Mouse (Mus musculus) CH12.LX (cell line): Measurements from ENCODE around the gene Fibcd1. TPM values are rescaled to one million over a fixed set of nuclear protein-coding genes. Genes with fewer than 3 reads are reported as not detected.

Source experiments
- DNase-seq: peaks from one replicate; pipeline ENCODE4 v3.0.0-alpha.2; 2013; ENCODE audit errors: extremely low read depth
- H3K27ac ChIP-seq: 2 replicates; pipeline ENCODE4 v1.5.1; 2012; ENCODE audit warnings: low read depth, mild to moderate bottlenecking, control low read depth, moderate library complexity; ENCODE audit not compliant: insufficient read depth
- H3K27me3 ChIP-seq: replicated peaks from 2 replicates; pipeline ENCODE3; 2012; ENCODE audit warnings: inconsistent platforms
- H3K36me3 ChIP-seq, 2 experiments: replicated peaks in 1 of 2; 2 replicates each; pipeline versions ENCODE3 to v1.6.1; 2012; ENCODE audit warnings: inconsistent platforms in 1 of 2, low read length in 1 of 2, mild to moderate bottlenecking in 1 of 2, mixed read lengths in 1 of 2, moderate library complexity in 1 of 2; ENCODE audit not compliant: control insufficient read depth in 1 of 2, insufficient read depth in 1 of 2
- H3K4me1 ChIP-seq, 2 experiments: 2 replicates each; pipeline ENCODE4 v1.6.1; 2012; ENCODE audit warnings: inconsistent platforms in 1 of 2, moderate library complexity in 1 of 2; ENCODE audit not compliant: insufficient read depth in 2 of 2, control insufficient read depth in 1 of 2
- H3K4me2 ChIP-seq: 2 replicates; pipeline ENCODE4 v1.6.1; 2012; ENCODE audit warnings: low read depth, mild to moderate bottlenecking, control low read depth; ENCODE audit not compliant: poor library complexity, insufficient read depth, severe bottlenecking
- H3K4me3 ChIP-seq, 3 experiments: fragments of 150-350 bp in 1 of 3; sonication (generic) in 1 of 3; replicated peaks in 1 of 3; 2 replicates each; pipeline versions ENCODE3 to v1.5.1; 2011 to 2012; ENCODE audit warnings: low read depth in 2 of 3, low read length in 2 of 3, mild to moderate bottlenecking in 2 of 3, moderate library complexity in 2 of 3, control low read depth in 1 of 3, improper control_type of control experiment in 1 of 3, inconsistent platforms in 1 of 3, mixed read lengths in 1 of 3; ENCODE audit not compliant: poor library complexity in 1 of 3
- H3K79me2 ChIP-seq: replicated peaks from 2 replicates; pipeline ENCODE4 v1.6.1; 2012; ENCODE audit warnings: mild to moderate bottlenecking, moderate library complexity; ENCODE audit not compliant: control insufficient read depth, poor library complexity, insufficient read depth, severe bottlenecking; ENCODE audit errors: extremely low read depth
- H3K9ac ChIP-seq: 2 replicates; pipeline ENCODE4 v1.6.1; 2012; ENCODE audit warnings: low read depth, mild to moderate bottlenecking, control low read depth, moderate library complexity; ENCODE audit not compliant: insufficient read depth
- H3K9me3 ChIP-seq: replicated peaks from 2 replicates; pipeline ENCODE3; 2012; ENCODE audit warnings: low read length, inconsistent platforms, mixed read lengths
- BHLHE40 ChIP-seq: IDR thresholded peaks from 2 replicates; pipeline ENCODE4 v1.6.1; 2011; ENCODE audit warnings: mild to moderate bottlenecking, low read depth, low read length, improper control_type of control experiment
- E2F4 ChIP-seq: IDR thresholded peaks from 2 replicates; pipeline ENCODE4 v1.6.1; 2011; ENCODE audit warnings: low read depth, low read length, improper control_type of control experiment; ENCODE audit not compliant: insufficient replicate concordance
- ELF1 ChIP-seq: IDR thresholded peaks from 2 replicates; pipeline ENCODE4 v1.6.1; 2014; ENCODE audit warnings: low read depth, mild to moderate bottlenecking, inconsistent platforms, low read length, improper control_type of control experiment
- JUN ChIP-seq: IDR thresholded peaks from 2 replicates; pipeline ENCODE4 v1.6.1; 2011; ENCODE audit warnings: low read depth, mild to moderate bottlenecking, low read length, improper control_type of control experiment, moderate library complexity; ENCODE audit not compliant: insufficient read depth
- MAX ChIP-seq: IDR thresholded peaks from 2 replicates; pipeline ENCODE4 v1.6.1; 2011; ENCODE audit warnings: low read length, improper control_type of control experiment
- MAZ ChIP-seq: IDR thresholded peaks from 2 replicates; pipeline ENCODE4 v1.6.1; 2012; ENCODE audit warnings: low read depth, mild to moderate bottlenecking, inconsistent platforms, low read length, improper control_type of control experiment, moderate library complexity
- MEF2A ChIP-seq: IDR thresholded peaks from 2 replicates; pipeline ENCODE4 v1.6.1; 2014; ENCODE audit warnings: low read depth, mild to moderate bottlenecking, inconsistent platforms, low read length, improper control_type of control experiment, borderline replicate concordance
- MXI1 ChIP-seq: IDR thresholded peaks from 2 replicates; pipeline ENCODE4 v1.6.1; 2011; ENCODE audit warnings: mild to moderate bottlenecking, low read depth, low read length, improper control_type of control experiment
- NELFE ChIP-seq: IDR thresholded peaks from 2 replicates; pipeline ENCODE4 v1.6.1; 2011; ENCODE audit warnings: low read depth, low read length, improper control_type of control experiment
- NRF1 ChIP-seq: IDR thresholded peaks from 2 replicates; pipeline ENCODE4 v1.6.1; 2014; ENCODE audit warnings: low read depth, mild to moderate bottlenecking, inconsistent platforms, low read length, improper control_type of control experiment, moderate library complexity
- PAX5 ChIP-seq: IDR thresholded peaks from 2 replicates; pipeline ENCODE4 v1.6.1; 2012; ENCODE audit warnings: low read length, inconsistent platforms, mixed read lengths
- POLR2AphosphoS2 ChIP-seq: IDR thresholded peaks from 2 replicates; pipeline ENCODE4 v1.6.1; 2011; ENCODE audit warnings: low read depth, low read length, improper control_type of control experiment
- SIN3A ChIP-seq: IDR thresholded peaks from 2 replicates; pipeline ENCODE4 v1.6.1; 2012; ENCODE audit warnings: low read length, improper control_type of control experiment, inconsistent platforms
- SMC3 ChIP-seq: IDR thresholded peaks from 2 replicates; pipeline ENCODE4 v1.6.1; 2011; ENCODE audit warnings: low read depth, low read length, improper control_type of control experiment
- TBP ChIP-seq: conservative IDR thresholded peaks from 2 replicates; pipeline ENCODE4 v1.6.1; 2011; ENCODE audit warnings: low read depth, low read length, improper control_type of control experiment
- UBTF ChIP-seq: IDR thresholded peaks from 2 replicates; pipeline ENCODE4 v1.6.1; 2012; ENCODE audit warnings: low read depth, mild to moderate bottlenecking, inconsistent platforms, low read length, improper control_type of control experiment, moderate library complexity
- USF1 ChIP-seq: IDR thresholded peaks from 2 replicates; pipeline ENCODE4 v1.6.1; 2014; ENCODE audit warnings: low read depth, mild to moderate bottlenecking, inconsistent platforms, low read length, improper control_type of control experiment
- ZKSCAN1 ChIP-seq: IDR thresholded peaks from 2 replicates; pipeline ENCODE4 v1.6.1; 2012; ENCODE audit warnings: low read depth, inconsistent platforms, low read length, improper control_type of control experiment, borderline replicate concordance
- ZNF384 ChIP-seq: IDR thresholded peaks from 2 replicates; pipeline ENCODE4 v1.6.1; 2012; ENCODE audit warnings: low read depth, low read length, improper control_type of control experiment, inconsistent platforms
- dilution Hi-C: fragments of 300-500 bp; cut with MboI; formaldehyde crosslinking; loops from 2 replicates; pipeline ENCODE4 v1.14.3; 2020; ENCODE audit warnings: low sequenced_read_pairs; ENCODE audit not compliant: extremely low pct_unique_long_range_greater_than_20kb, extremely low pct_ligation_motif_present
- in situ Hi-C: fragments of 300-500 bp; cut with MboI; formaldehyde crosslinking; loops from 3 replicates; pipeline ENCODE4 v1.14.3; 2019; ENCODE audit warnings: low sequenced_read_pairs, low pct_ligation_motif_present, low pct_unique_long_range_greater_than_20kb, mixed read lengths
- polyA plus RNA-seq: library from polyadenylated mRNA; unstranded; fragments of >175 nt; gene quantifications from 2 replicates; pipeline ENCODE4 v1.2.1, GENCODE M21; 2012; ENCODE audit warnings: low read depth; ENCODE audit not compliant: insufficient read length
- total RNA-seq, 2 experiments: library from RNA; depleted of rRNA; stranded (reverse); fragments of 300-350 nt in 1 of 2; fragments of >200 nt in 1 of 2; gene quantifications; 2 replicates each; pipeline ENCODE4 v1.2.3; 2012 to 2014

The Fibcd1 gene
- total and polyA plus RNA-seq, 3 experiments: 0.04 to 0.15 (median 0.09) TPM

- H3K27me3 ChIP-seq: peaks cover 65% of the 10 kb centered on the region
- dilution Hi-C loops: no loop called here
- no peak for DNase-seq
These were observed 47.4 kb upstream of the Fibcd1 start for GRCm38 (mm10) chr2:31893110-31893669.

DNA sequence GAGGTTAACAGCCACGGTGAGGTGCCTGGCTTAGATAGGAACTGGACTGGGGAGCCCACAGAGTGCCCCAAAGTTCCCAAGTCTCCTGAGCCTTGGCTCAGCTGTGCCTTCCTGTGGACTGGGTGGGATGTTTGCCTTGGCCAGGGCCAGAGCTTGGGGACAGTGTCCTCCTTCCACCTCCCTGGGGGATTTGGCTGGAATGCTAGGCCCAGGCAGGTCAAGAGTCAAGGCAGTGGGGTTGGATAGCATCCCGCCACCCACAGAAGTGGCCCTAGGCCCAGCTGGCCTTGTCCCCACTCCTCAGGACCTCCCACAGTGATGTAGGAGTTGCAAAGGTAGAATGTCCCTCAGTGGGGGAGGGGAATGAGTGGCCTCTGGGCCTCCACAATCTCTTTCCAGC is 45.4 kb upstream of the Fibcd1 start:
- TF ChIP-seq BHLHE40: no peak
- no peak for TF ChIP-seq JUN
- no peak for TF ChIP-seq MAX
- no peak for TF ChIP-seq TBP
- no peak for TF ChIP-seq POLR2AphosphoS2
- no peak for TF ChIP-seq E2F4
- TF ChIP-seq NELFE: no peak
- no peak for TF ChIP-seq MEF2A
- TF ChIP-seq ZNF384: no peak
- no peak for TF ChIP-seq MXI1
- TF ChIP-seq USF1: no peak
- TF ChIP-seq ZKSCAN1: no peak
- TF ChIP-seq UBTF: no peak
- TF ChIP-seq PAX5: no peak
- no peak for TF ChIP-seq NRF1
- no peak for TF ChIP-seq SMC3
- no peak for TF ChIP-seq ELF1
- Histone ChIP-seq H3K9me3 (no peaks in the 10 kb centered on the region), H3K4me2 (no peak overlapping the region), H3K36me3 (no peaks in the 10 kb centered on the region), H3K27me3 (peaks cover 85% of the 10 kb centered on the region), H3K4me1 (no peaks in the 10 kb centered on the region; a peak in 1 of 4 replicates), H3K27ac (no peak overlapping the region), H3K79me2 (no peaks in the 10 kb centered on the region), H3K4me3 (no peak overlapping the region), H3K9ac (no peak overlapping the region)
- dilution Hi-C loops: no loop called here
- in situ Hi-C loops: no loop called here
- DNase-seq: no peak

More at GRCm38 (mm10) chr2:31893110-31893669, 47.4 kb upstream of the Fibcd1 start:
- in situ Hi-C loops: no loop called here
- no peaks in the 10 kb centered on the region for H3K79me2 ChIP-seq
- H3K27ac ChIP-seq: no peak overlapping the region
- H3K4me1 ChIP-seq: no peaks in the 10 kb centered on the region; a peak in 1 of 4 replicates
- no peak overlapping the region for H3K4me2 ChIP-seq
- no peak overlapping the region for H3K4me3 ChIP-seq
- TF ChIP-seq ELF1 (no peak), SIN3A (no peak), ZNF384 (no peak), MAZ (no peak)
- no peaks in the 10 kb centered on the region for H3K9me3 ChIP-seq
- no peak overlapping the region for H3K9ac ChIP-seq
- H3K36me3 ChIP-seq: no peaks in the 10 kb centered on the region
